Mouse (Mus musculus) monocyte, adult 2 months (primary cell): ENCODE measurements around the gene Eml5.

Experiments used
- DNase-seq, 2 experiments: peaks; one replicate each; pipeline ENCODE4 v3.0.0; 2022; ENCODE audit warnings: low spot score in 2 of 2, low read depth in 1 of 2

The Eml5 gene

DNA sequence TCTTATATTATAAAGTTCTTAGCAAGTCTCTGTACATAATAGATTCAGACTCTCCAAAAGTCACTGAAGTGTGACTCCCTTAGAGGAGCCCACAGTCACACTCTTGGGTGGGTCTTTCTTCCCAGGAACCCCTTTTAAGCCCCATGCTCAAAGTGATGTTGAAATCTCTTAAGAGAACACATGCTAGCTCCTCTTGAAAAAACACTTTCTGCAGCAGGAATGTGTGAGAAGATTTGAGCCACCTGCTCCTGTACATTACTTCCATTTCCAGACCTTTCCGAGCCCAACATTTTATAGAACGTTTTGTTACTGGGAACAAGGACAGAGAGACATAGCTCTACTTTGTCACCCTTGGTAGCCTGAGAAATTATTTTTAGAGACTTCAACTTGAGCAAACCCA, 66.4 kb downstream of the Eml5 start:
- DNase-seq: no peak

GRCm38 (mm10) chr12:98833901-98834300, 67.4 kb downstream of the Eml5 start:
- no peak for DNase-seq

DNA sequence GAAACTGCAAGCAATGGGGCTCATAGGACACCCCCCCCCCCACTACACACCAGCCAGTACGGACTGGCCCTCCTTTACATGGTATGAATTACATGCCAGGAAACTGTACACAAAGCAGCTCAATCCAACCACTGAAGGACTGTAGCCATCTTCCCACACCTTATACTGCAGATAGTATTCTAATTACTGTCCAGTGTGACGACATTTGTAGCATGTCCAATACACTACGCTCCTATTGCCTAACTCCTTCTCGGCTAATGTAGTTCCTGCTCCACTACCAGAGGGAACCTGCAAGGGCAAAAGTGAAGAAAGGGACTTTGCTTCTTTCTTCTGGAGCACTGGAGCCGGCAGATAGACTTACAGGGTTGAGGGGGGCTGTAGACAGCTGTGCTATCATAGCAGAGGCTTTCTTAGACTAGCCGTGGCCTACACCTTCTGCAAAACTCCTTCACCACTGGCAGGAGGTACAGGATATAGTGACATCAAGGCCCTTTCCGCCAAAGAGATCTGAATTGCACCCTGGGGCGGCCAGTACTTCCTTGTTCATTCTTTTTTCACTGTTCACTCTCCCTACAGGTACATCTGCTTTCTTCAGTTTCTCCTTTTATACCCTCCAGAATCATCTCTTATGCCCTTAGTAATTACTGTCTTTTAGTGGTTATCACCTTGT, 68.2 kb downstream of the Eml5 start:
- no peak for DNase-seq

- no peak for DNase-seq
Measured at GRCm38 (mm10) chr12:98831122-98831521, 70.2 kb downstream of the Eml5 start.

GRCm38 (mm10) chr12:98820781-98821180, 80.5 kb downstream of the Eml5 start:
- no peak for DNase-seq

GRCm38 (mm10) chr12:98804078-98804748, 97.1 kb downstream of the Eml5 start:
- DNase-seq: no peak

- DNase-seq: no peak
Measured at GRCm38 (mm10) chr12:98802245-98802644, 99.0 kb downstream of the Eml5 start.

DNA sequence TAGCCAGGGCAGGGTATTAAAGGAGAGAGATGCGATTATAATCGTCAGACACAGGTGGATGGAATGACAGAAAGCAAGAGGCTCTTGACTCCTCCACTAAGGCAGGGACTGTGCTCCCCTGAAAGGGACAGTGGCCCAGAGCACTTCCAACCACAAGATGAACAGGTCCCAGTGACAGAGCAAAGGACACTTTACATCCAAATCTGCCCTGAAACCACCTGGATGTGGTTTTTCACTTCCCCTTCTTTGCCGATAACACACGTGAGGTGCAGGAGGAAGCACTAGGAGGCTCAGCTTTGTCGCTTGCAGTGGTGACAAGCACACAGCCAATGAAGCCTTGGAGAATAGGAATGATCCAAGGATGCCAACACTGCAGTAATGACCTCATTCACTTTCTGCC, 101.0 kb downstream of the Eml5 start:
- no peak for DNase-seq

GRCm38 (mm10) chr12:98795731-98796318, 105.5 kb downstream of the Eml5 start:
- no peak for DNase-seq

- DNase-seq: no peak
Measured at GRCm38 (mm10) chr12:98784251-98784650, 117.0 kb downstream of the Eml5 start.

- no peak for DNase-seq
Measured at GRCm38 (mm10) chr12:98779148-98779547, 122.1 kb downstream of the Eml5 start.

DNA sequence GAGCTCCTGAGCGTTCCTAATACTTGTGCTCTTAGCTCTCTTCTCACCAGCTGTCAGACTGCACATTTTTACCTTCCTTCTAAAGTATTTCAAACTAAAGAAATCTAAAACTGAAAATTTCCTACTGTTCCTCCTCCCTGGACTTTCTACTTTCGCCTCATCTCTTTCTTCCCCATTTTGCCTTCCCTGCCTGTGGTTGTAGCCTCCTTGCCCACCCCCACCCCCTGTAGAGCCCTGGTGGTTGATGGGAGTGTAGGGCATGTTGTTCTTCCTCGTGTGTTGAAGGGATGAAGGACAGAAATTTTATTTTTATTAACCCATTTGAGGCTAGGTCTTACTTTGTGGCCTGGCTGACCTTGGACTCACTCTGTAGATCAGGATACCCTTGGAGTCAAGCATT, 123.8 kb downstream of the Eml5 start:
- no peak for DNase-seq

DNA sequence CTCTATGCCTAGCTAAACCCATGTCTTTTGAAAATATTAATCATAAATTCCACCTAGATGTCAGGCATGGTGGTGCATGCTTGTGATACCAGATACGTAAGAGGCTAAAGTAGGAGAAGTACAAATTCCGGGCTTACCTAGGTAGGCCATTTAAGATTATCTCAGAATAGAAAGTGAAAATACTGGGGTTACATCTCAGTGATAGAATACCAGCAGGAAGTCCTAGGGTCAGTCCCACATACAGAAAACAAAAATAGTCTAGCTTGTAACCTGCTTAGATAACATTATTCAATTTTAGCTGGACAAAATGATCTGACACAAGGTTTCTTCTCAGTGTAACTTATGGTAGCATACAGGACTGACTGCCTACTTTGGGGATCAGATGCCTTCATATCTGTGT, 135.0 kb downstream of the Eml5 start:
- no peak for DNase-seq

DNA sequence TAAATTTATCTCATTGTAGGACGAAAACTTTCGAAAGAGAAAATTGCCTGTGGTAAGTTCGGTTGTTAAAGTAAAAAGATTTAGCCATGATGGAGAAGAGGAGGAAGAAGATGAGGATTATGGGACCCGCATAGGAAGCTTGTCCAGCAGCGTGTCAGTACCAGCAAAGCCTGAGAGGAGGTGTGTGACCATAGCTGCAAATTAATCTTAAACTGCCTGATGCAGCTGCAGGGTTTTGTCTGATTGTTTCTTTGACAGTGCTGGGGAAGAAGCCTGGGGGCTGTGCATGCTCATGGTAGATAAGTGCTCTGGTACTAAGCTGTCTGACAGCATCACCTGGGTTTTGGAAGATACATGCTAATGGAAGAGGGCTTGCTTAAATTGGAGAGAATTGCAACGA, 141.6 kb downstream of the Eml5 start:
- DNase-seq: no peak

GRCm38 (mm10) chr12:98757636-98758035, 143.6 kb downstream of the Eml5 start:
- DNase-seq: no peak

DNA sequence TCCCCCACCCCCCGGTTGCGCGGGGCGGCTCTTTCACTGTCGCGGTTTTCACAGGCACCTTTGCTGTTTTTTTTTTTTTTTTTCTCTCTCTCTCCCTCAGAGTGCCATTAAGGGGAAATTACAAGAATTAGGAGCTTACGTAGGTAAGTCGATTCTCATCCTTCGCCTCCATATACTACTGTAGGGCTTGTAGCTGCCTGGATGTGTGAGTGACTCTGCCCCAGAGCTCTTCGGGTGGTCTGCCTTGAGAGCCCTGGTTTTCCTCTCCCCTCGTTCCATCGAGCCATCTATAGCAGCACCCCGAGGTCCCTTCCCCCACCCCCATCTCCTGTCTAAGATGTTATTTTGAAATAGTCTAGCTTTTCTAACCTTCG, 153.9 kb downstream of the Eml5 start:
- DNase-seq: no peak

DNA sequence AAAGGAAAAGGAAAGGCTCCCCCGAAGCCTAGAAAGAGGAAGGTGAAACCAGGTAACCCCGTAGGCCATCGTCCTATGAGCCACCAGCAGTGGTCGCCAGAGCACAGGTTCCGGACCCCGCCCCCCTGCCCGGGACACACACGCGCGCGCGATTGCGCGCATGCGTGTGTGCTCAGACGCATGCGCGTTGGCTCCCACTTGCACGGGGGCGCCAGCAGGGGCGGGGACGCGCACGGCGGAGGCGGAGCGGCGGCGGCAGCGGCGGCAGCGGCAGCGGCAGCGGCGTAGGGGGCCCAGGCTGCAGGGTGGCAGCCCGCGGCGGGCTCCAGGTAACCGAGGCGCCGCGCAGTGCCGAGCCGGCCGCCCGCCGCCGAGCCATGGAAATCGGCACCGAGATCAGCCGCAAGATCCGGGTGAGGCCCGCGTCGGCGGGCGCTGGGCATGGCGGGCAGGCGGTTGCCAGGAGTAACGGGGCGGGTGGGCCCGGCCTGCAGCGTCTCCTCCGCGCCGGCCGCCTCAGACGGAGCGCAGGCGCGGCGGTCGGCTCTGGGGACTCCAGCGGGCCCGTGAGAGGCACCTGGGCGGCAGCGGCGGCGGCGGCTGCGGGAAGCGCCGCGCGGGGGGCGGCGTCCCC, 154.4 kb downstream of the Eml5 start, which contains the start of gene Zc3h14:
Zc3h14 (plus strand) TSS at position 219 of the 634 bp plus-strand sequence.
- peak; percentile 69 to 82 for DNase-seq

- peak; percentile 41 to 70 for DNase-seq
Measured at GRCm38 (mm10) chr12:98746131-98746530, 155.2 kb downstream of the Eml5 start.

DNA sequence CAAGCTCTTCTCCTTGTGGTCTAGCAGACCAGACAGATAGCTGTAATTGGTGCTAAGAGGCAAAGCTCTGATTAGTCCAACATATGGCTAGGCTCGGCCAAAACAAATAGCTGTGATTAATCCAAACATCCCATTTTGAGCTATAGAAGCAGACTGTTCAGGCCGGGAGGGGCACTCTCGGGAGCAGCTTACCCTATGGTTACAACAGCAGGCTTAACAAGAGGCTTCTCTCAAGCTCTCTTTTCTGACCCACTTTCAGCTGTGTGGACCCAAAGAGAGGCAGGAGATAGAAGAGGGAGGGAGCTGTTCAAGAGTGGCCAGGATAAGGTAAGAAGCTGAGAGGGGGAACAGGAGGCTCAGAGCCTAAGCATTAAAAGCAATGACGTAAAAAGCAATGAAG, 155.7 kb downstream of the Eml5 start:
- DNase-seq: no peak

GRCm38 (mm10) chr12:98741011-98741501, 160.2 kb downstream of the Eml5 start:
- no peak for DNase-seq

- no peak for DNase-seq
Measured at GRCm38 (mm10) chr12:98737801-98738350, 163.4 kb downstream of the Eml5 start.
